Mouse (Mus musculus) neutrophil, adult 65 days (primary cell): Measurements from ENCODE around the gene Hs3st1. TPM values are rescaled to one million over a fixed set of nuclear protein-coding genes. Genes with fewer than 3 reads are reported as not detected.

ENCODE experiments used
- total RNA-seq: library from RNA; stranded (reverse); gene quantifications from 2 replicates; pipeline ENCODE4 v1.2.4, GENCODE M21; 2023

Gene Hs3st1
- total RNA-seq: not detected in 2 replicates

GRCm38 (mm10) chr5:39755375-39755774 is at the start of gene Hs3st1:
Gene Hs3st1, minus strand, starts transcription at chr5:39755475.

